Mouse (Mus musculus): ENCODE measurements around the gene Clcn5.

- no peak for TF ChIP-seq CTCF (IDR thresholded peaks at IDR 0.05; ENCODE audit: control insufficient read depth, insufficient read depth, insufficient replicate concordance, low read depth, low read length)
- TF ChIP-seq POLR2A (IDR thresholded peaks at IDR 0.05; ENCODE audit: control insufficient read depth, low read depth, low read length), result no peak
Measured at GRCm38 (mm10) chrX:7190816-7191215, 128.3 kb downstream of the Clcn5 start.

Measured in testis, adult 2 months (tissue).